Mouse (Mus musculus): ENCODE results near the gene Rnasel. TPM values are rescaled to one million over a fixed set of nuclear protein-coding genes. Genes with fewer than 3 reads are reported as not detected.

Gene Rnasel
- total RNA-seq, 2 experiments from 2014 or later: 4.1 TPM

Other genes with a start within 250 kb of the Rnasel start
- gene Npl, start 199.4 kb upstream of the Rnasel start, total RNA-seq (2021): 1 to 10 TPM; 1.6 to 2.2 TPM
- under 1 TPM; 0.31 to 0.68 TPM for gene Rgs8, start 96.4 kb upstream of the Rnasel start, total RNA-seq (2021)
- gene Rgs16, start 9.1 kb upstream of the Rnasel start, total RNA-seq (2021): 1 to 10 TPM; 3.1 to 4.1 TPM
- not detected for gene Rgsl1, start 94.7 kb downstream of the Rnasel start, total RNA-seq (2021)
- gene Teddm1b, start 124.9 kb downstream of the Rnasel start, total RNA-seq (2021): not detected
- not detected for gene Teddm1a, start 142.3 kb downstream of the Rnasel start, total RNA-seq (2021)
- gene Glul, start 150.5 kb downstream of the Rnasel start, total RNA-seq (2021): 100 to 1,000 TPM; 120 to 371 TPM
- 1 to 10 TPM in 1 of 2 experiments, under 1 TPM in 1; 0.70 to 1.4 TPM for gene Teddm2, start 150.8 kb downstream of the Rnasel start, total RNA-seq (2021)